Mouse (Mus musculus) myocyte (in vitro differentiated cells): ENCODE results near the gene Astn1.

Source experiments
- E2F4 ChIP-seq: IDR thresholded peaks from one replicate; pipeline ENCODE4 v1.6.1; 2011; ENCODE audit warnings: mild to moderate bottlenecking, control low read depth, moderate library complexity; ENCODE audit not compliant: insufficient read depth
- POLR2A ChIP-seq: IDR thresholded peaks from one replicate; pipeline ENCODE4 v1.6.1; 2011; ENCODE audit warnings: low read depth, mild to moderate bottlenecking, control low read depth, moderate library complexity; ENCODE audit not compliant: insufficient read length
- POLR2AphosphoS2 ChIP-seq: IDR thresholded peaks from one replicate; pipeline ENCODE4 v1.6.1; 2011; ENCODE audit warnings: low read depth, control low read depth; ENCODE audit not compliant: insufficient read length
- USF1 ChIP-seq: IDR thresholded peaks from one replicate; pipeline ENCODE4 v1.6.1; 2011; ENCODE audit warnings: low read depth, mild to moderate bottlenecking, control low read depth, moderate library complexity

DNA sequence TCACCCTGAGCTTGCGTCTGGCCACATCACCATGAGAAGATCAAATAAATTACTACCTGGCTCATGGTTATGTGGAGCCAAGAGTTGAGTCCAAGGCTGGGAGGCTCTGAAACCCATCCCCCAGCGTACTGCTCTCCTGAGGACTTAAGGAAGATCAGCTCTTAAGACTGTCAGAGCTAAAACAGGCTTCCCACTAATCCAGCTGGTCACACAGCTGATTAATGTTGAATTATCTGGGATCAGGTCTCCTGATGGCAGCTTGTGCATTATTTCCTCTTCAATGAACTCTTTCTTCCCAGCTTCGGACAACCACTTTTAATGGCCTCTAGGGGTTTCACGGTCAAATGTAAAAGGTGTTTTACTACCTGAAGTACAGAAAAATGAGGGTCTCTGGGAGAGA is 184.4 kb downstream of the Astn1 start:
- no peak for TF ChIP-seq E2F4
- no peak for TF ChIP-seq POLR2A
- TF ChIP-seq USF1 = no peak
- no peak for TF ChIP-seq POLR2AphosphoS2
